Mouse (Mus musculus): Measurements from ENCODE around the gene Mid2. TPM values are rescaled to one million over a fixed set of nuclear protein-coding genes. Genes with fewer than 3 reads are reported as not detected.

Mid2 gene
- total RNA-seq, 2 experiments from 2014 or later: 17.5 to 22.6 TPM

Other genes starting within 250 kb of the Mid2 start
- 10 to 100 TPM; 58.7 to 66.4 TPM for gene Prps1, start 208.0 kb upstream of the Mid2 start, total RNA-seq (2021)
- gene Tsc22d3, start 63.9 kb upstream of the Mid2 start, total RNA-seq (2021): 100 to 1,000 TPM; 126 to 133 TPM
- gene Tex13b, start 148.8 kb downstream of the Mid2 start, total RNA-seq (2021): not detected
- gene Vsig1, start 243.0 kb downstream of the Mid2 start, total RNA-seq (2021): not detected

All from layer of hippocampus, postnatal 14 days (tissue).